Mouse (Mus musculus) ES-E14 (cell line): ENCODE measurements around the gene Tspear. TPM values are rescaled to one million over a fixed set of nuclear protein-coding genes. Genes with fewer than 3 reads are reported as not detected.

Experiments
- DNase-seq: peaks from one replicate; pipeline ENCODE4 v3.0.0-alpha.2; 2013; ENCODE audit warnings: low read depth, low spot score
- H3K27ac ChIP-seq: 2 replicates; pipeline ENCODE4 v1.5.1; 2012; ENCODE audit warnings: low read depth, mild to moderate bottlenecking, low read length, moderate library complexity, mixed read lengths; ENCODE audit not compliant: poor library complexity, insufficient read depth, severe bottlenecking
- H3K36me3 ChIP-seq: 2 replicates; pipeline ENCODE4 v1.6.1; 2012; ENCODE audit warnings: mild to moderate bottlenecking, low read length, moderate library complexity, mixed read lengths; ENCODE audit not compliant: control insufficient read depth, poor library complexity, insufficient read depth, severe bottlenecking
- H3K4me1 ChIP-seq, 2 experiments: fragments of 150-350 bp in 1 of 2; sonication (generic) in 1 of 2; 2 replicates each; pipeline ENCODE4 v1.6.1; 2012; ENCODE audit warnings: low read length in 2 of 2, mild to moderate bottlenecking in 1 of 2, mixed read lengths in 1 of 2; ENCODE audit not compliant: control insufficient read depth in 2 of 2, insufficient read depth in 2 of 2, poor library complexity in 1 of 2
- H3K4me3 ChIP-seq, 2 experiments: fragments of 150-350 bp in 1 of 2; sonication (generic) in 1 of 2; 2 replicates each; pipeline ENCODE4 v1.5.1; 2012; ENCODE audit warnings: low read length in 2 of 2, low read depth in 1 of 2, mild to moderate bottlenecking in 1 of 2, mixed read lengths in 1 of 2; ENCODE audit not compliant: insufficient read depth in 1 of 2, poor library complexity in 1 of 2, severe bottlenecking in 1 of 2
- H3K9ac ChIP-seq: 2 replicates; pipeline ENCODE4 v1.6.1; 2012; ENCODE audit warnings: low read depth, mild to moderate bottlenecking, low read length, mixed read lengths; ENCODE audit not compliant: poor library complexity, insufficient read depth, severe bottlenecking
- H3K9me3 ChIP-seq: fragments of 150-350 bp; sonication (generic); 2 replicates; pipeline ENCODE4 v1.6.1; 2012; ENCODE audit warnings: low read depth, mild to moderate bottlenecking, low read length; ENCODE audit not compliant: control insufficient read depth, insufficient read depth
- CHD2 ChIP-seq: IDR thresholded peaks from 2 replicates; pipeline ENCODE4 v1.6.1; 2014; ENCODE audit warnings: mild to moderate bottlenecking, low read depth, low read length, inconsistent platforms
- HCFC1 ChIP-seq: IDR thresholded peaks from 2 replicates; pipeline ENCODE4 v1.6.1; 2012; ENCODE audit warnings: low read length, inconsistent platforms, borderline replicate concordance; ENCODE audit not compliant: insufficient read depth
- MAFK ChIP-seq: IDR thresholded peaks from 2 replicates; pipeline ENCODE4 v1.6.1; 2014; ENCODE audit warnings: mild to moderate bottlenecking, low read depth, low read length, inconsistent platforms; ENCODE audit not compliant: insufficient read depth
- ZC3H11A ChIP-seq: IDR thresholded peaks from 2 replicates; pipeline ENCODE4 v1.6.1; 2012; ENCODE audit warnings: low read depth, mild to moderate bottlenecking, inconsistent platforms, low read length, borderline replicate concordance
- ZNF384 ChIP-seq: IDR thresholded peaks from 2 replicates; pipeline ENCODE4 v1.6.1; 2012; ENCODE audit warnings: low read depth, low read length, inconsistent platforms
- in situ Hi-C, 2 experiments: fragments of 600-800 bp; cut with MboI; formaldehyde crosslinking; loops; one replicate each; pipeline ENCODE4 v1.15.1; 2025; ENCODE audit warnings: low sequenced_read_pairs in 2 of 2, inconsistent platforms in 1 of 2; ENCODE audit not compliant: unreplicated experiment in 2 of 2
- total RNA-seq: library from RNA; depleted of rRNA; stranded (reverse); fragments of 300-350 nt; gene quantifications from 2 replicates; pipeline ENCODE4 v1.2.3, GENCODE M21; 2012

Tspear gene
- total RNA-seq, 1 experiment, result 0.49 TPM

DNA sequence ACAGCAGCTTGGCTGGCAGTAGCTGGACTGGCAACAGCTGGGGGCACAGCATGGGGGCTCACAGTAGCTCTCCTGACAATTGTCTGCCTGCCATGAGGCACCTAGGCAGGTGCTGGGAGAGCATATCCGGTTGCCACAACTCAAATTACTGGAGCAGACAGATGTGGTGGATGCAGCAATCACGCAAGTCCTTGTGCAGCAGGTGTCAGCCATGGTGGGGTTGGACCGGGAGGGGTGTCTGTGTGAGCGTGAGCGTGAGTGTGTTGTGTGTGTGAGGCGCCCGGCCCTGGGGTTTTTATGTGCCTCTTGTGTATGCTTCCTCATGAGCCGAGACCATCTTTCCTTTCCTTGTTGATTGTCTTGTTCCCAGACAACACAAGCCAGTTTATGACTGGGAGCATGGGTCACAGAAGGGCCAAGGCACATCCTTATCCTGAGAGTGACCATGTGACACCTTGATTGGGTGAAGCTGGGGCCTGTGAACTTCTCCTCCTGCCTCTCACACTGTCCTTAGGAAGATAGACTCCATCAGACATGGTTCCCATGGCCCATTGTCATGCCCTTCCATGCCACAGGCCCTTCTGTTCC is 112.6 kb downstream of the Tspear start, which contains the start of gene Gm19668:
Gene Gm19668 (minus strand): TSS at position 213 of the 588 bp plus-strand sequence.
- Histone ChIP-seq H3K9ac (no peak within 1 kb of the TSS), H3K27ac (no peak within 1 kb of the TSS), H3K4me3 (no peak within 1 kb of the TSS)

DNA sequence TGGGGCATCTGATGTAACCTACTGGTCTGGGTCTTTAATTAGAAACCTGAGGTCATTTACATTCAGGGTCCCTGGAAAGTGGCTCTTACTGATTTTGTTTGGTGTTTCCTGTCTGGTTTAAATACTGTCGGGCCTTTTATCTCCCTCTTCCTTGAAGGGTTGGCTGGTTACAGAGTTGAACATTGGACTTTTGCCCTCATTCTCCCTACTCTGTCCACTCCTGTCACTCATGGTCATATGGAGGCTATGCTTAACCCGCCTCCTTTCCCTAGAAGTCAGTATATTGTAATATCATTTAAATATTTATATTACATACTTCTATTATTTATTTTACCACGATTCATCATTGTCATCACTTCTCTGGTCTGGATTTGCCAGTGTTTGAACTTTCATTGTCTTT is 117.7 kb downstream of the Tspear start:
- in situ Hi-C loops, result no loop called here
- no peaks in the 10 kb centered on the region for H3K36me3 ChIP-seq
- H3K9ac ChIP-seq, result no peak overlapping the region
- H3K4me1 ChIP-seq, result no peaks in the 10 kb centered on the region
- no peak overlapping the region for H3K4me3 ChIP-seq
- no peak for DNase-seq
- H3K9me3 ChIP-seq, result no peaks in the 10 kb centered on the region
- no peak for TF ChIP-seq MAFK
- TF ChIP-seq CHD2, result no peak
- no peak for TF ChIP-seq ZC3H11A
- no peak for TF ChIP-seq ZNF384
- no peak for TF ChIP-seq HCFC1
- H3K27ac ChIP-seq, result no peak overlapping the region

More for the DNA sequence above, 112.6 kb downstream of the Tspear start, which contains the start of gene Gm19668:
- TF ChIP-seq CHD2 (no peak), ZC3H11A (no peak), MAFK (no peak), ZNF384 (no peak), HCFC1 (no peak)
- H3K36me3 ChIP-seq, result no peaks in the 10 kb centered on the region
- H3K9me3 ChIP-seq, result no peaks in the 10 kb centered on the region
- in situ Hi-C loops, result no loop called here
- H3K4me1 ChIP-seq, result no peaks in the 10 kb centered on the region
- no peak for DNase-seq

DNA sequence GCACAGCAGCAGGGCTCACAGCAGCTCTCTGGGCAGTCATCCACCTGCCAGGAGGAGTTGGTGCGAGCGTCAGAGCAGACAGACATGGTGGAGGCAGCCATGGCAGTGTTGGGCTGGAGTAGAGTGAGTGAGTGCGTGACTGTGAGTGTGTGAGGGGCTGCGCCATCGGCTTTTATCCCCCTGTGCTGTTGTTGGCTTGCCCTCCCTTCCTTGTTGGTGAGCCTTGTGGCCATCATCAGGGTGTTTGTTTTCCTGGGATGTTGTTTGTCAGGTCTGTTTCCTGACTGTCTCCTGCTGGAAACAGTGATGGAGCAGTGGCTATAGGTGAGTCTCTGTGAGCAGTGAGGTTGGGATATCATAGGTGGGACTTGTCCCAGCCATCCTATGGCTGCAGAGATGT is 125.4 kb downstream of the Tspear start, which contains the start of gene Gm9507:
Gene Gm9507 (minus strand): TSS at position 101 of the 400 bp plus-strand sequence.
- no peak within 1 kb of the TSS for H3K9ac ChIP-seq
- no peaks in the 10 kb centered on the region for H3K36me3 ChIP-seq
- no peak within 1 kb of the TSS for H3K4me3 ChIP-seq
- H3K27ac ChIP-seq, result no peak within 1 kb of the TSS
- H3K4me1 ChIP-seq, result no peaks in the 10 kb centered on the region
- H3K9me3 ChIP-seq, result peaks cover 2% of the 10 kb centered on the region; the same call in 1 of the 2 replicates
- in situ Hi-C loops, result no loop called here
- TF ChIP-seq HCFC1 (no peak), ZNF384 (no peak), MAFK (no peak), CHD2 (no peak), ZC3H11A (no peak)
- no peak for DNase-seq

DNA sequence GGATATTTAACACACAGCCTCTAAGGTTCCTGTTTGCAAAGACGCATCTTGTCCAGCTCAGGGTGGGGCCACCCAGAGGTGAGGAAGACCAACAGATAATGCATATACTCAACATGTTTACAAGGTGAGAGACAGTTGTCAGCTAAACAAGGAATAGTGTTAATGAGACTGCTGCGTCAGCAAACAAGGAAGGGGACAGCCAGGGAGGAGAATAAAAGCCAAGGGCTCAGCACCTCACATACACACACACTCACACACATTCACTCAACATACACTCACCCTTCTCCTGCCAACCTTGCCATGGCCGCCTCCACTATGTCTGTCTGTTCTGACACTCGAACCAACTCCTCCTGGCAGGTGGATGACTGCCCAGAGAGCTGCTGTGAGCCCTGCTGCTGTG is 128.0 kb downstream of the Tspear start, which contains the start of gene Gm2696:
Gene Gm2696 (plus strand): TSS at position 301 of the 400 bp plus-strand sequence.
- DNase-seq, result no peak
- Histone ChIP-seq H3K4me1 (no peaks in the 10 kb centered on the region), H3K36me3 (no peaks in the 10 kb centered on the region), H3K9me3 (peaks cover 2% of the 10 kb centered on the region; the same call in 1 of the 2 replicates), H3K9ac (no peak within 1 kb of the TSS), H3K27ac (peak within 1 kb of the TSS; percentile 28; the same call in 1 of the 2 replicates), H3K4me3 (no peak within 1 kb of the TSS)
- in situ Hi-C loops, result no loop called here
- 0 out of 2 replicates have a peak, but pooled peaks have one; percentile 19 for TF ChIP-seq MAFK
- no peak for TF ChIP-seq HCFC1

DNA sequence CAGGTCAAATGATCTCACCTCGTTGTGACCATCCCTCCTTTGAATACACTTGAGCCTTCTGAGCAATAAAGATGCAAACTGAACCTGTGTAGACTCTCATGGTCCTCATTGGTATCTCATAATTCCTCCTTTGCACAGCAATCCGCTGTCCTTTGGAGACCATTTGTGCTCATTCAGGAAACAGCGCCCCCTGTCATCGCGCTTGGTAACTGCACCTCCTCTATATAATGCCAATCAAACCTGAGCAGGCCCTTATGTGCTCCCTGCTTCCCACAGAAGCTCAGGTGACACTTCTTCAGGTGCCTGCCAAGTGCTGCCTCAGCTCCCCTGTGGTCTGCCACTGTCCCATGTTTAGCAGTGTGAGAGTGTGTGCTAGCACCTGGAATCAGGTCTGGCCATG is 129.1 kb downstream of the Tspear start:
- H3K4me3 ChIP-seq, result no peak overlapping the region
- DNase-seq, result peak; percentile 20
- no peaks in the 10 kb centered on the region for H3K4me1 ChIP-seq
- H3K27ac ChIP-seq, result no peak overlapping the region
- no peaks in the 10 kb centered on the region for H3K9me3 ChIP-seq
- TF ChIP-seq HCFC1, result no peak
- TF ChIP-seq CHD2, result no peak
- TF ChIP-seq MAFK, result no peak
- TF ChIP-seq ZC3H11A, result no peak
- TF ChIP-seq ZNF384, result no peak
- no peaks in the 10 kb centered on the region for H3K36me3 ChIP-seq
- in situ Hi-C loops, result no loop called here
- no peak overlapping the region for H3K9ac ChIP-seq
